ENCODE assay signal across 18 mouse cellular contexts in the genomic region with DNA sequence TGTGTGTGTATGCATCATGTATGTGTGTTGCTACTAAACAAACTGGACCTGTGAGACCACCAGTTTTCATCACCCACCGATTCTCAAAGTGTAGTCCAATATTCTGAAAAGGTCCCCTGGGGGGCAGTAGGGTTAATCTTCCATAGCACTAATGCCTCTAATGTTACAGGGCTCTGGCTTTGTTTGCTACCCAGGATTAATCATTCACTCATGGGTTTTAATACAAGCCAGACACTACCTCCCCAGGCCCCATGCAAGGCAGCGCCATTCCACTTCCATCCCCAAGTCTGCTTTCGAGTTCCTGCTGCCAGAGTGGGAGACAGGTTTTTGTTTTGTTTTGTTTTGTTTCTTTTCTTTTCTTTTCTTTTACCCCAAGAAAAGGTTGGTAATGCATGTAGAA.
A peak's percentile ranks its signal among the peaks of the same experiment; 100 is the strongest.
DNase-seq lines count a peak whose midpoint lies in the region; ATAC-seq and TF ChIP-seq lines count a peak whose summit lies in the region.
"Had no signal": no experiment of that assay in that cellular context is flagged by ENCODE, and none has a peak within 500 bp of the region (broad histone marks: within the 10 kb centered on the region; RNA-seq: fewer than 3 reads in every experiment).

No protein-coding gene starts in this region.

- H3K36me3 ChIP-seq in neural tube, embryonic 11.5 days (ENCODE audit: control insufficient read depth, insufficient read depth, low read length): no peaks in the 10 kb centered on the region
- no peaks in the 10 kb centered on the region for H3K36me3 ChIP-seq in neural tube, embryonic 15.5 days
- no peaks in the 10 kb centered on the region for H3K36me3 ChIP-seq in kidney, adult 2 months (ENCODE audit: control insufficient read depth, insufficient read depth, low read length)
- H3K36me3 ChIP-seq in hindbrain, embryonic 12.5 days: no peaks in the 10 kb centered on the region

- no peaks in the 10 kb centered on the region for H3K27me3 ChIP-seq in neural tube, embryonic 11.5 days (ENCODE audit: control insufficient read depth, insufficient read depth, low read length)
- no peaks in the 10 kb centered on the region for H3K27me3 ChIP-seq in neural tube, embryonic 15.5 days (replicated peaks)
- H3K27me3 ChIP-seq in kidney, adult 2 months (replicated peaks; ENCODE audit: control insufficient read depth, insufficient read depth, low read length): no peaks in the 10 kb centered on the region
- no peaks in the 10 kb centered on the region for H3K27me3 ChIP-seq in hindbrain, embryonic 12.5 days

- no peak for TF ChIP-seq CTCF in kidney, adult 2 months (conservative IDR thresholded peaks at IDR 0.05; ENCODE audit: insufficient read depth, insufficient read length, low read depth, low read length)

- no peaks in the 10 kb centered on the region for H3K4me1 ChIP-seq in neural tube, embryonic 11.5 days (ENCODE audit: control insufficient read depth, insufficient read depth, low read length)
- H3K4me1 ChIP-seq in neural tube, embryonic 15.5 days: no peaks in the 10 kb centered on the region
- peaks cover 6% of the 10 kb centered on the region; the same call in 1 of the 2 replicates for H3K4me1 ChIP-seq in kidney, adult 2 months (ENCODE audit: control insufficient read depth, insufficient read depth, low read length)
- H3K4me1 ChIP-seq in hindbrain, embryonic 12.5 days: no peaks in the 10 kb centered on the region; the same call in 1 of the 2 replicates

- intact Hi-C loops in heart, postnatal 10 days (cut with DNase I): no loop called here

- no peak for TF ChIP-seq POLR2A in kidney, adult 2 months (IDR thresholded peaks at IDR 0.05; ENCODE audit: low read depth, low read length)

- WGBS in neural tube, embryonic 11.5 days: 29% methylated on average over 3 of the region's 3 CpGs
- WGBS in neural tube, embryonic 15.5 days: 20% methylated on average over 3 of the region's 3 CpGs
- 34% methylated on average over 3 of the region's 3 CpGs for WGBS in kidney, adult 2 months
- 29% methylated on average over 3 of the region's 3 CpGs for WGBS in hindbrain, embryonic 12.5 days

- no peak overlapping the region for H3K4me2 ChIP-seq in neural tube, embryonic 11.5 days (ENCODE audit: low read depth)
- no peak overlapping the region for H3K4me2 ChIP-seq in neural tube, embryonic 15.5 days
- H3K4me2 ChIP-seq in hindbrain, embryonic 12.5 days (replicated peaks): no peak overlapping the region
- H3K4me2 ChIP-seq: hindbrain, embryonic 14.5 days had no signal

- H3K27ac ChIP-seq in neural tube, embryonic 11.5 days (ENCODE audit: low read depth, low read length): no peak overlapping the region
- H3K27ac ChIP-seq in neural tube, embryonic 15.5 days (replicated peaks): no peak overlapping the region
- H3K27ac ChIP-seq in kidney, adult 2 months (ENCODE audit: insufficient read depth, low read depth, low read length): peak overlapping the region; percentile 16
- H3K27ac ChIP-seq in hindbrain, embryonic 12.5 days: no peak overlapping the region
- H3K27ac ChIP-seq: hindbrain, embryonic 14.5 days; liver, embryonic 14.5 days; macrophage had no signal

- no peak for ATAC-seq in neural tube, embryonic 11.5 days (ENCODE audit: insufficient read depth, low FRiP score, low TSS enrichment)
- no peak for ATAC-seq in neural tube, embryonic 15.5 days (ENCODE audit: low FRiP score)
- no peak for ATAC-seq in megakaryocyte progenitor cell, adult 5-6 weeks (replicated peaks; ENCODE audit: poor library complexity)
- no peak for ATAC-seq in hindbrain, embryonic 12.5 days (ENCODE audit: low FRiP score)
- ATAC-seq: forebrain, postnatal 0 days had no signal

- peak; percentile 12 for DNase-seq in neural tube, embryonic 11.5 days (ENCODE audit: low spot score)
- peak; percentile 75 for DNase-seq in kidney, adult 2 months
- peak; percentile 51 to 70 for DNase-seq in kidney, postnatal 36 days
- no peak for DNase-seq in frontal cortex, postnatal 14 days (ENCODE audit: low spot score in 2 of 2)
- DNase-seq in heart, postnatal 10 days: no peak
- DNase-seq: adrenal gland, adult 8-10 months; B cell, adult 2 months; cerebellum, postnatal 10 days; forebrain, postnatal 0 days; gastrocnemius, postnatal 36 days; right cerebral cortex, adult 18-20 months; spleen, adult 18-20 months had no signal

- no peak overlapping the region for H3K9ac ChIP-seq in neural tube, embryonic 11.5 days (ENCODE audit: low read length)
- no peak overlapping the region for H3K9ac ChIP-seq in neural tube, embryonic 15.5 days (replicated peaks)
- no peak overlapping the region for H3K9ac ChIP-seq in hindbrain, embryonic 12.5 days
- H3K9ac ChIP-seq: forebrain, postnatal 0 days; hindbrain, embryonic 14.5 days; liver, embryonic 14.5 days had no signal

- no peaks in the 10 kb centered on the region for H3K9me3 ChIP-seq in neural tube, embryonic 11.5 days (ENCODE audit: control insufficient read depth, low read length)
- no peaks in the 10 kb centered on the region for H3K9me3 ChIP-seq in neural tube, embryonic 15.5 days (replicated peaks)
- no peaks in the 10 kb centered on the region for H3K9me3 ChIP-seq in hindbrain, embryonic 12.5 days (replicated peaks)

- no peak overlapping the region for H3K4me3 ChIP-seq in neural tube, embryonic 11.5 days (ENCODE audit: low read depth, low read length)
- H3K4me3 ChIP-seq in neural tube, embryonic 15.5 days (replicated peaks): no peak overlapping the region
- H3K4me3 ChIP-seq in kidney, adult 2 months (ENCODE audit: insufficient read depth, low read depth, low read length): no peak overlapping the region
- H3K4me3 ChIP-seq in hindbrain, embryonic 12.5 days: no peak overlapping the region

Comparison
In these comparisons a context has a peak if more than half of its experiments do, and no peak if none do; other contexts are left out.
1. DNase-seq: peak in neural tube, embryonic 11.5 days (single experiment), kidney, adult 2 months (single experiment) and kidney, postnatal 36 days (2 of 2); none in frontal cortex, postnatal 14 days (0 of 2) and heart, postnatal 10 days (0 of 2).